In the genomic region with DNA sequence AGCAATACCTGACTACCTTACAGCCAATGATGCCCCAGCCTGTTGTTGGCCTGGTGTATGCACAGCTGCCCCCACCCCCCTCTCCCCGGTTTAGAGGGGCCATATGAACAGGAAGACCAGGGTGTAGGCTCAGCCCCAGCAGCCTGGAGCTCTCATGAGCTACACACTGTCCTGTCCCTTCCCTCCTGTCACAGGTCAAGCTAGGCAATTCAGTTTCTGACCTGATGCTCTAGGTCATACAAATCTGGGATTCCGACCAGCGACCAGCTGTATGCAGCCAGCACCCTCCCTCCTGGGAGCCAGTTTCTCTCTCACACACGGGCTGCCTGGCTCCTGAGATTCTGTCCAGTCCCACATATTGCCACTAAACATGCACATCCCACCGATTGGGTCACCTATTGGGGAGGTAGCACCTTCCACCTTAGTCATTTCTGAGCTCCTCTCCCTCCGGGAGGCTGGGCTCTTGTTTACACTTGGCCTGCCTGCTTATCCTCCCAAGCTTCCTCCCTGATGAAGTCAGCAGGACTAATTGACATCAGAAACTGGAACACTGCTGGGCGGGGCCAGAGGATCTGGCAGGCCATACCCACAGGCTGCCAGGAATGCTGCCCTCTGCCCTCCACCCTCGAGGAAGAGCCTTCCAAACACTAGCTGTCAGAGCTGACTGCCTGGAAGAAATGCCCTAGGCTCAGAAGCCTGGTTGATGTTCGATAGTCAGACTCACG, we compare ENCODE assay signal across 9 mouse cellular contexts. TPM values are rescaled to one million over a fixed set of nuclear protein-coding genes. Genes with fewer than 3 reads are reported as not detected.
A peak's percentile ranks its signal among the peaks of the same experiment; 100 is the strongest.
DNase-seq lines count a peak whose midpoint lies in the region; ATAC-seq lines count a peak whose summit lies in the region.
"Had no signal": no experiment of that assay in that cellular context is flagged by ENCODE, and none has a peak within 500 bp of the region (broad histone marks: within the 10 kb centered on the region; RNA-seq: fewer than 3 reads in every experiment).

No protein-coding gene starts in this region.

- peak; percentile 50 to 60 for DNase-seq in frontal cortex, postnatal 36 days (ENCODE audit: low spot score in 2 of 2)
- no peak for DNase-seq in frontal cortex, postnatal 25 days (ENCODE audit: low spot score in 2 of 2)
- peak; percentile 93 for DNase-seq in adrenal gland, postnatal 14 days
- no peak for DNase-seq in forebrain, embryonic 14.5 days (ENCODE audit: low spot score)
- peak; percentile 34 to 54 for DNase-seq in left cerebral cortex, postnatal 14 days (ENCODE audit: low spot score in 2 of 2)
- peak; percentile 75 for DNase-seq in ovary, postnatal 14 days (ENCODE audit: low spot score)
- DNase-seq in B cell, adult 2 months, result no peak

- intact Hi-C loops in left cerebral cortex, postnatal 14 days (cut with DNase I), result loop anchor here (5.0 kb wide), 1 partner anchor 38 kb away; no protein-coding TSS in a partner anchor

- no peak overlapping the region for H3K4me3 ChIP-seq in forebrain, embryonic 14.5 days (ENCODE audit: low read depth, low read length)
- no peak overlapping the region for H3K4me3 ChIP-seq in hindbrain, embryonic 12.5 days
- H3K4me3 ChIP-seq: embryonic facial prominence, embryonic 13.5 days had no signal

- H3K27me3 ChIP-seq in forebrain, embryonic 14.5 days (replicated peaks; ENCODE audit: control insufficient read depth, insufficient read depth, low read length), result no peaks in the 10 kb centered on the region
- peaks cover 5% of the 10 kb centered on the region; the same call in 1 of the 2 replicates for H3K27me3 ChIP-seq in hindbrain, embryonic 12.5 days
- H3K27me3 ChIP-seq: embryonic facial prominence, embryonic 13.5 days had no signal

- no peak overlapping the region for H3K4me2 ChIP-seq in forebrain, embryonic 14.5 days (ENCODE audit: low read length)
- H3K4me2 ChIP-seq in hindbrain, embryonic 12.5 days (replicated peaks), result no peak overlapping the region
- H3K4me2 ChIP-seq: embryonic facial prominence, embryonic 13.5 days had no signal

- H3K9me3 ChIP-seq in forebrain, embryonic 14.5 days (replicated peaks; ENCODE audit: control insufficient read depth, low read length), result no peaks in the 10 kb centered on the region
- no peaks in the 10 kb centered on the region for H3K9me3 ChIP-seq in hindbrain, embryonic 12.5 days (replicated peaks)
- H3K9me3 ChIP-seq: embryonic facial prominence, embryonic 13.5 days had no signal

- H3K27ac ChIP-seq in forebrain, embryonic 14.5 days (ENCODE audit: low read depth, low read length), result peak overlapping the region; percentile 33; the same call in 1 of the 2 replicates
- H3K27ac ChIP-seq in hindbrain, embryonic 12.5 days, result peak overlapping the region; percentile 66
- H3K27ac ChIP-seq: embryonic facial prominence, embryonic 13.5 days had no signal

- 56% methylated on average over 10 of the region's 10 CpGs for whole genome bisulfite sequencing in forebrain, embryonic 14.5 days
- 35% methylated on average over 10 of the region's 10 CpGs for WGBS in hindbrain, embryonic 12.5 days

- ATAC-seq in forebrain, embryonic 14.5 days, result no peak
- 0 out of 2 replicates have a peak, but pooled peaks have one; percentile 18 for ATAC-seq in hindbrain, embryonic 12.5 days (ENCODE audit: low FRiP score)

- H3K9ac ChIP-seq in forebrain, embryonic 14.5 days (ENCODE audit: low read length), result no peak overlapping the region
- no peak overlapping the region for H3K9ac ChIP-seq in hindbrain, embryonic 12.5 days
- H3K9ac ChIP-seq: embryonic facial prominence, embryonic 13.5 days had no signal

- peaks cover 4% of the 10 kb centered on the region for H3K4me1 ChIP-seq in forebrain, embryonic 14.5 days (ENCODE audit: control insufficient read depth, insufficient read depth, low read length)
- peaks cover 38% of the 10 kb centered on the region for H3K4me1 ChIP-seq in hindbrain, embryonic 12.5 days

- no peaks in the 10 kb centered on the region for H3K36me3 ChIP-seq in forebrain, embryonic 14.5 days (ENCODE audit: control insufficient read depth, insufficient read depth, low read length)
- H3K36me3 ChIP-seq in hindbrain, embryonic 12.5 days, result no peaks in the 10 kb centered on the region
- H3K36me3 ChIP-seq: embryonic facial prominence, embryonic 13.5 days had no signal

RNA-seq across cellular contexts. Expression of gene Cerk, which starts 3.0 kb away (rescaled TPM):
- 31.5 and 33.0 TPM in 2 replicates for total RNA-seq in adrenal gland, postnatal 14 days (2021)
- polyA plus RNA-seq in forebrain, embryonic 14.5 days (2014; fragmentation: Nextera tagmentation; extraction: Ambion mirVana), result 20.8 and 21.3 TPM in 2 replicates
- polyA plus RNA-seq in hindbrain, embryonic 12.5 days (2016; fragmentation: Nextera tagmentation; extraction: Ambion mirVana), result 26.0 and 28.1 TPM in 2 replicates
- total RNA-seq in left cerebral cortex, postnatal 14 days (2021), result 10 to 100 TPM; 46.6 to 46.8 TPM

RNA-seq across cellular contexts. Expression of gene Tbc1d22a, which starts 25.4 kb away (rescaled TPM):
- total RNA-seq in adrenal gland, postnatal 14 days (2021), result 26.8 and 32.0 TPM in 2 replicates
- 8.0 and 9.4 TPM in 2 replicates for polyA plus RNA-seq in forebrain, embryonic 14.5 days (2014; fragmentation: Nextera tagmentation; extraction: Ambion mirVana)
- 13.8 and 14.1 TPM in 2 replicates for polyA plus RNA-seq in hindbrain, embryonic 12.5 days (2016; fragmentation: Nextera tagmentation; extraction: Ambion mirVana)
- total RNA-seq in left cerebral cortex, postnatal 14 days (2021), result 10 to 100 TPM; 23.2 to 24.5 TPM

Comparison
In these comparisons a context has a peak if more than half of its experiments do, and no peak if none do; other contexts are left out.
1. DNase-seq: peak in frontal cortex, postnatal 36 days (2 of 2), adrenal gland, postnatal 14 days (single experiment), left cerebral cortex, postnatal 14 days (2 of 2) and ovary, postnatal 14 days (single experiment); none in frontal cortex, postnatal 25 days (0 of 2), forebrain, embryonic 14.5 days (single experiment) and B cell, adult 2 months (0 of 2).